Mouse (Mus musculus): ENCODE measurements around the gene Nae1. TPM values are rescaled to one million over a fixed set of nuclear protein-coding genes. Genes with fewer than 3 reads are reported as not detected.
A peak's percentile ranks its signal among the peaks of the same experiment; 100 is the strongest.

The Nae1 gene
- total RNA-seq, 2 experiments from 2014 or later, result 45.5 to 48.9 TPM

GRCm38 (mm10) chr8:104517872-104518271, 16.6 kb downstream of the Nae1 start:
- no peak for DNase-seq

GRCm38 (mm10) chr8:104510134-104510533, 24.3 kb downstream of the Nae1 start:
- no peak for DNase-seq

GRCm38 (mm10) chr8:104509061-104510006, 25.1 kb downstream of the Nae1 start, which contains the start of gene Terb1:
Terb1 (minus strand) TSS chr8:104509910.
- peak; percentile 11 to 18 for DNase-seq

GRCm38 (mm10) chr8:104479091-104479490, 55.3 kb downstream of the Nae1 start:
- no peak for DNase-seq

GRCm38 (mm10) chr8:104472465-104472864, 62.0 kb downstream of the Nae1 start:
- no peak for DNase-seq

- DNase-seq, result no peak
Observed at GRCm38 (mm10) chr8:104467463-104467862, 67.0 kb downstream of the Nae1 start.

Other genes with a start within 250 kb of the Nae1 start
- gene Cmtm2a, start 241.5 kb downstream of the Nae1 start, total RNA-seq (2021), result not detected
- not detected for gene Gm45711, start 224.6 kb downstream of the Nae1 start, total RNA-seq (2021)
- not detected for gene Cmtm1, start 224.5 kb downstream of the Nae1 start, total RNA-seq (2021)
- not detected for gene Gm11020, start 213.1 kb downstream of the Nae1 start, total RNA-seq (2021)
- not detected for gene Cmtm2b, start 212.4 kb downstream of the Nae1 start, total RNA-seq (2021)
- gene Cmtm3, start 195.2 kb downstream of the Nae1 start, total RNA-seq (2021), result 10 to 100 TPM; 11.7 to 17.4 TPM
- gene Cmtm4, start 138.8 kb downstream of the Nae1 start, total RNA-seq (2021), result 10 to 100 TPM; 59.5 to 62.7 TPM
- 100 to 1,000 TPM; 246 to 289 TPM for gene Dync1li2, start 91.6 kb downstream of the Nae1 start, total RNA-seq (2021)
- under 1 TPM; 0.35 to 0.66 TPM for gene Terb1, start 24.7 kb downstream of the Nae1 start, total RNA-seq (2021)
- gene Car7, start 52 bp upstream of the Nae1 start, total RNA-seq (2021), result 10 to 100 TPM; 15.2 to 17.7 TPM
- gene Pdp2, start 56.8 kb upstream of the Nae1 start, total RNA-seq (2021), result 1 to 10 TPM; 7.3 to 7.4 TPM
- gene Cdh16, start 89.8 kb upstream of the Nae1 start, total RNA-seq (2021), result not detected
- 1 to 10 TPM; 1.1 to 1.3 TPM for gene Rrad, start 96.7 kb upstream of the Nae1 start, total RNA-seq (2021)
- gene Ciao2b, start 107.3 kb upstream of the Nae1 start, total RNA-seq (2021), result 10 to 100 TPM; 26.8 to 28.0 TPM
- gene Ces2a, start 199.4 kb upstream of the Nae1 start, total RNA-seq (2021), result not detected

All from layer of hippocampus, postnatal 36 days (tissue).